Mouse (Mus musculus): Measurements from ENCODE around the gene Ppp4r2. TPM values are rescaled to one million over a fixed set of nuclear protein-coding genes. Genes with fewer than 3 reads are reported as not detected.

The Ppp4r2 gene
- polyA plus RNA-seq, 1 experiment: 155 TPM

DNA sequence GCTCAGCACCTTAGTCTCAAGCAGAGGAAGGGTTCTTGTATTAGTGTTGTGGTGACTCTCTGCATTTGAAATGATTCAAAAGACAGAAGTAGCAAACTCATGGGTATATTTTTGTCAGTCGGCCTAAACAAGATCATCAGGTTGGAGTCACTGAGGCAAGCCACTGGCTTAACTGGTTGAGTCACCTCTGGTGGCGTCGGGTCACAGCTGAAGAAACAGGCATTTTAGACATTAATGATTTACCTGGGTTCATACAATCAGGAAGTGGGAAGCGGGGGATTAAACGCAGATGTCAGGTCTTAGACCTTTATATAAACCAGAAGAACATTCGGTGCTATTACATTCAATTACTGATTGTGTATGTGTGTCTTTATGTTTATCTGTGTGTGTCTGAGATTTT is 7.4 kb upstream of the Ppp4r2 start:
- no peaks in the 10 kb centered on the region for H3K4me1 ChIP-seq (ENCODE audit: control insufficient read depth, insufficient read depth, low read length)
- no peak overlapping the region for H3K4me3 ChIP-seq (ENCODE audit: insufficient read depth, low read length)
- H3K27ac ChIP-seq (ENCODE audit: insufficient read depth, low read length): no peak overlapping the region
- TF ChIP-seq POLR2A (IDR thresholded peaks at IDR 0.05; ENCODE audit: low read depth, low read length) (no peak), CTCF (IDR thresholded peaks at IDR 0.05; ENCODE audit: borderline replicate concordance, insufficient read depth, low read length) (no peak)

DNA sequence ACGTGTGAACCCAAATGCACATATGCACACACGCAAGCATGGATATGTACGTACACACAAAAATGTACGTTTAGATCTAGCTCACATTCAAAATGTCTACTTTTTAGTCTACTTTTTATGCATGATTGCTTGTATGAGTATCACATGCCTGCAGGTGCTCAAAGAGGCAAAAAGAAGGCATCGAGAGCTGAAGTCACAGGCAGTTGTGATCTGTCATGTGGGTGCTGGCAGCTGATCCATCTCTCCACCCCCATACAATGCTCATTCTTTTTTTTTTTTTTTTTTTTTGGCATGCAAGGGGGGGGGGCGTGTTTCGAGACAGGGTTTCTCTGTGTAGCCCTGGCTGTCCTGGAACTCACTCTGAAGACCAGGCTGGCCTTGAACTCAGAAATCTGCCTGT is 4.9 kb upstream of the Ppp4r2 start:
- H3K27ac ChIP-seq (ENCODE audit: insufficient read depth, low read length): no peak overlapping the region
- no peak overlapping the region for H3K4me3 ChIP-seq (ENCODE audit: insufficient read depth, low read length)
- TF ChIP-seq CTCF (IDR thresholded peaks at IDR 0.05; ENCODE audit: borderline replicate concordance, insufficient read depth, low read length): no peak
- TF ChIP-seq POLR2A (IDR thresholded peaks at IDR 0.05; ENCODE audit: low read depth, low read length): no peak
- no peaks in the 10 kb centered on the region for H3K4me1 ChIP-seq (ENCODE audit: control insufficient read depth, insufficient read depth, low read length)

DNA sequence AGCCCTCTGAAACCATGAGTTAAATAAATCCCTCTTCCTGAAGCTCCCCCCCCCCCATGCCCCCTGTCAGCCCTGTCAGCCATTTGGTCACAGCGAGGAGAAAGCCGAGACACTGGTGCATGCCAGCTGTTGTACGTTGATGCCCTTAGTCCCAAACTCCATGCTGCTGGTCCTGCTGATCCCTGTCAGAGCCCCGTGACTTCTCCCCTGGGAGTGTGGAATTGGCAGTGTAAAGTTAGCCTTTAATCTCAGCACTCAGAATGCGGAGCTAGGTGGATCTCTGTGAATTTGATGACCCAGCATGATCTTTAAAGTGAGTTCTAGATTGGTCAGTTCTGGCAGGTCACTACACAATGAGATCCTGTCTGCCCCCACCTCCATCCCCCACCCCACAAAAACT is 3.7 kb upstream of the Ppp4r2 start:
- Histone ChIP-seq H3K27ac (ENCODE audit: insufficient read depth, low read length) (no peak overlapping the region), H3K4me1 (ENCODE audit: control insufficient read depth, insufficient read depth, low read length) (no peaks in the 10 kb centered on the region), H3K4me3 (ENCODE audit: insufficient read depth, low read length) (no peak overlapping the region)
- no peak for TF ChIP-seq POLR2A (IDR thresholded peaks at IDR 0.05; ENCODE audit: low read depth, low read length)
- TF ChIP-seq CTCF (IDR thresholded peaks at IDR 0.05; ENCODE audit: borderline replicate concordance, insufficient read depth, low read length): no peak

DNA sequence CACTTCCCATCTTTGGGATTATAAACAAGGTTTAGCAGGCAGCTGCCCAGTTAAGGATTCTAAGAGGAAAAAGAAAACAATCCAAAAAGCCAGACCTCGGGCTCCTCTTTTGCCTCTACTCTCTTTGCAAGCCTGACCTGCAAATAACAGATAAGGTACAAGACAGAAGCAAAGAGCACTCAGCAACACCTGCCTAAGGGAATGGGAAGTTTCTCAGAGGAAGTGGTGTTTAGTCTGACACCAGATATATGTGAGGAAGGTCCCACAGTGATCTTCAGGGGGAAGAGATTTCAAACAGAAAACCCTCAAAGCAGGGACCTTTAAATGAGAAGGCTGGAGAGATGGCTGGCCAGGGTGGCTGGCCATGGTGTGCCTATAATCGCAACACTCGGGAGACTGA is 2.2 kb upstream of the Ppp4r2 start:
- H3K4me1 ChIP-seq (ENCODE audit: control insufficient read depth, insufficient read depth, low read length): no peaks in the 10 kb centered on the region
- no peak for TF ChIP-seq POLR2A (IDR thresholded peaks at IDR 0.05; ENCODE audit: low read depth, low read length)
- TF ChIP-seq CTCF (IDR thresholded peaks at IDR 0.05; ENCODE audit: borderline replicate concordance, insufficient read depth, low read length): no peak
- no peak overlapping the region for H3K27ac ChIP-seq (ENCODE audit: insufficient read depth, low read length)
- no peak overlapping the region for H3K4me3 ChIP-seq (ENCODE audit: insufficient read depth, low read length)

DNA sequence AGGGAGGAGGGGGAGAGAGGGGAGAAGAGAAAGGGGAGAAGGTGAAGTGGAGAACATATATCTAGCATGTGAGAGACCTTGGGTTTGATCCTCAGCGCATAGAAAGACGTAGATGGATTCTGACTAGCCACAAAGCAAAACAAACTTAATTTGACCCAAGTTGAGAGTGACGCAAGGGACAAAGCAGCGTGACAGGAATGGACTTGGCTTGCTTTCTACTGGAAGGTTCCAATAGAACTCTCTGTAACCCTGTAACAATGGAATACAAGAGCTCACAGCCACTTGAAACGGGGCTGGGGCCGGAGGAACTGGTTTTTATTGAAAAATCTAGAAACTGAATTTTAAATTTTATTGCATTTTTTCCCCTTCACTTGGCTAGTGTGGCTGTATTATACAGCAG is 1.7 kb upstream of the Ppp4r2 start:
- Histone ChIP-seq H3K4me3 (ENCODE audit: insufficient read depth, low read length) (no peak overlapping the region), H3K4me1 (ENCODE audit: control insufficient read depth, insufficient read depth, low read length) (no peaks in the 10 kb centered on the region), H3K27ac (ENCODE audit: insufficient read depth, low read length) (no peak overlapping the region)
- TF ChIP-seq POLR2A (IDR thresholded peaks at IDR 0.05; ENCODE audit: low read depth, low read length) (no peak), CTCF (IDR thresholded peaks at IDR 0.05; ENCODE audit: borderline replicate concordance, insufficient read depth, low read length) (no peak)

DNA sequence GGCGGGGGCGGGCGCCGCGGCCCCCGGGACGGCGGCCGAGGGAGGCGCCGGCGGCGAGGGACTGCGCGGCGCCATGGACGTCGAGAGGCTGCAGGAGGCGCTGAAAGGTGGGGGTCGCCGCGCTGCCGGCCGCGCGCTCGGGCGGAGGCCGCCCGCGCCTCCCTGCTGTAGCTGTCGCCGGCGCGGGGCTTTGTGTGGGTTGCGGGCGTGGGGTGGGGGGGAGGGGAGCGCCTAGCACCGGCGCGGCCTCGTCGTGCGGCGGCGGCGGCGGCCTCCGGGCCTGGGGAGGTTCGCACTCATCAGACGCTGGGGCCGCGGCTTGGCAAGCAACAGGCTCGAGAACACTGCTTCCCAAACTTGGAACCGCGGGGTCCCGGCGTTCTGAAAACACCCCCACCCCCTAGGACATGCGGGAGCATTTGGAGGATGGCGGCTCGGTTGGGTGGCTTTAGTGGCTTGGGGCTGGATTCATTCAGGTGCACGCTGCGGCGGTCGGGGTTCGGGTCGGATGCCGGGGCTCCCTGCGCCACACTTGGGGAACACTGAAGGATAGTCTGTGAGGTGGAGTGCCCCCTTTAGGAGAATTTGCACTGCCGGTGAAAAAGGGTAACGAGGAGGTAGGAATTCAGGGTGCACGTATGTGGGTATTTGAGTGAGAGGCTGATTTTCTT is 524 bp downstream of the Ppp4r2 start:
- H3K4me1 ChIP-seq (ENCODE audit: control insufficient read depth, insufficient read depth, low read length): no peaks in the 10 kb centered on the region; the same call in 1 of the 2 replicates
- TF ChIP-seq CTCF (IDR thresholded peaks at IDR 0.05; ENCODE audit: borderline replicate concordance, insufficient read depth, low read length): no peak
- TF ChIP-seq POLR2A (IDR thresholded peaks at IDR 0.05; ENCODE audit: low read depth, low read length): no peak; the same call in 1 of the 2 replicates
- H3K27ac ChIP-seq (ENCODE audit: insufficient read depth, low read length): peak overlapping the region; percentile 50
- H3K4me3 ChIP-seq (ENCODE audit: insufficient read depth, low read length): peak overlapping the region; percentile 83

DNA sequence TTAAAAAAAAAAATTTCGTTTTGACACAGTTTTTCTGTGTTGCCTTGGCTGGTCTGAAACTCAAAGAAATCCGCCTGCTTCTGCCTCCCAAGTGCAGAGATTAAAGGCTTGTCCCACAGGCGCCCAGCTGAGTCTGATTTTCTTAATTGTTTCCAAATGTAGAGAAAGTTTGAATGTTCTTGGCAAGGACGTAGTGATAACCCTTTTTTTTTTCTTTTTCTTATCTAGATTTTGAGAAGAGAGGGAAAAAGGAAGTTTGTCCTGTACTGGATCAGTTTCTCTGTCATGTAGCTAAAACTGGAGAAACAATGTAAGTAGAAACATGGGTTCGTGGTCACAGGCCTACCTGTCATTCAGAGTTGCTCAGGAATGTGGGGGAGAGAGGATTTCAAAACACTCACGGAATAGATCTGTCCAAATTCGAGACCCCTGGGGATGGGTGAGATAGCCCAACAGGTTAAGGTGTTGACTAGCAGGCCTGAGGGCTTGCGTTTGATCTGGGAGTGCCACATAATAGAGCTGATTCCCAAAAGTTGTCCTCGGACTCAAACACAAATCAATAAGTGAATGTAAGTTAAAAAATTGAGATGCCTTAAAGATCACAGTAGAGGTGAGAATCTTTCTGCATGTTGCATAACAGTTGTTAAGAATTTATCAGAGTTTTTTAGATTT is 1.2 kb downstream of the Ppp4r2 start:
- TF ChIP-seq POLR2A (IDR thresholded peaks at IDR 0.05; ENCODE audit: low read depth, low read length) (no peak), CTCF (IDR thresholded peaks at IDR 0.05; ENCODE audit: borderline replicate concordance, insufficient read depth, low read length) (no peak)
- Histone ChIP-seq H3K4me3 (ENCODE audit: insufficient read depth, low read length) (peak overlapping the region; percentile 83), H3K27ac (ENCODE audit: insufficient read depth, low read length) (peak overlapping the region; percentile 50; the same call in 1 of the 2 replicates), H3K4me1 (ENCODE audit: control insufficient read depth, insufficient read depth, low read length) (no peaks in the 10 kb centered on the region; the same call in 1 of the 2 replicates)

DNA sequence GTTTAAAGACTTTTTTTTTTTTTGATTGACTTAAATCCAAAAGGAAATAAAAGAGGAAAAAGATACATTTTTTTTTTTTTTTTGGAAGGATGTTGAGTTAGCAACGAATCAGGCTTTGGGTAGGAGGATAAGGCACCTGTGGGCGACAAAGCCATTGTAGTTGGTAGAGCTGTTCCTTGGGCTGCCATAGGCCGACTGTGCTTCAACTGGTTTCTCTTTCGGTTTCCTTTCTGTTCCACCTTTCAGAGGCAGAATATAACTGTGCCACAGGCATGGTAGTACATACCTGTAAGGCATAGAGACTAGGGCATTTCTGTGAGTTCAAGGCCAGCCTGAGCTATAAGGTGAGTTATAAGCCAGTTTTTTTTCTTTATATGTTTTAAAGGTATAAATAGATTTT is 11.6 kb downstream of the Ppp4r2 start:
- Histone ChIP-seq H3K27ac (ENCODE audit: insufficient read depth, low read length) (no peak overlapping the region), H3K4me1 (ENCODE audit: control insufficient read depth, insufficient read depth, low read length) (no peaks in the 10 kb centered on the region; the same call in 1 of the 2 replicates), H3K4me3 (ENCODE audit: insufficient read depth, low read length) (no peak overlapping the region)
- TF ChIP-seq POLR2A (IDR thresholded peaks at IDR 0.05; ENCODE audit: low read depth, low read length) (no peak), CTCF (IDR thresholded peaks at IDR 0.05; ENCODE audit: borderline replicate concordance, insufficient read depth, low read length) (no peak)

DNA sequence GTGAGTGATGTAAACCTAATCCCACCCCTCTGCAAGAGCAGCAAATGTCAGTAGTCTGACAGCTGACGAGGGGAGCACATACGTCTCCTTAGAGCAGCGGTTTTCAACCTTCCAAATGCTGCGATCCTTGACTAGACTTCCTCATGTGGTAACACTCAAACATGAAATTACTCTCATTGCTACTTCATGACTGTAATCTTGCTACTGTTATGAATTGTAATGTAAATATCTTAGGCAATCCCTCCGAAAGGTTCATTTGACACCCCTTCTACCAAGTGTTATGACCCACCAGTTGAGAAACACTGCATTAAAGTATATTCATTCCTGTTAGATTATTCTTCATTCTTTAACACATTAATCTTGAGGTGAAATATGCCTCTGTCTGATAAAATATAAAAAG is 13.8 kb downstream of the Ppp4r2 start:
- Histone ChIP-seq H3K27ac (ENCODE audit: insufficient read depth, low read length) (no peak overlapping the region), H3K4me3 (ENCODE audit: insufficient read depth, low read length) (no peak overlapping the region), H3K4me1 (ENCODE audit: control insufficient read depth, insufficient read depth, low read length) (peaks cover 3% of the 10 kb centered on the region)
- TF ChIP-seq POLR2A (IDR thresholded peaks at IDR 0.05; ENCODE audit: low read depth, low read length) (no peak), CTCF (IDR thresholded peaks at IDR 0.05; ENCODE audit: borderline replicate concordance, insufficient read depth, low read length) (no peak)

DNA sequence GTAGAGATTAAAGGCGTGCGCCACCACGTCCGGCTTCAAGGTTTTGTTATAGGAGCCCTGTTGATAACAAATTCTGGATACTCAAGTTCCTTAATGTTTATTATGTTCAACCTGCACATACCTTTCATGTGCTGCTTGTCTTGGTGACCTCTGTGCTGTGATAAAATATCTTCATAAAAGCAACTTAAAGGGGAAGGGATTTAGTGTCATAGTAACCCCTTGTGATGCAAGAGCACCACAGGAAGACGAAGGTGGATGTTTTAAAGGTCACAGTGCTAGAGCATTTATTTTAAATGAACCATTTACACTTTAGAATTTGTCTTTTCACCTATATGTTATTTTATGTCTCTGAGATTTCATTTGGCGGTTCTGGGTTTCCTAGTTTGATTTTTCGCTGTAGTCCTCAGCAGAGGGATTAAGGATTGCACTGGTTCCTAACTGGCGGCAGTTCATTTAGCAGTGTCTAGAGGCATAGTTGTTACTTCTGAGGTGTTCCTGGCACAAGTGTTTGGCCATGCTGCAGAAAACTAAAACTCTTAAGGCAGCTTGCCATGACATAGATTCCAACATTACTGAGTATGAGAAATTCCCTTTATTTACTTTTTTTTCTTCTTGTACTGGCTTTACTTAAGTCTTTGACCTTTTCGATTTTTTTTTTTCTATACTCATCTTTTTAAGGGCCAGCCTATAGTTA is 15.4 kb downstream of the Ppp4r2 start:
- Histone ChIP-seq H3K27ac (ENCODE audit: insufficient read depth, low read length) (no peak overlapping the region), H3K4me3 (ENCODE audit: insufficient read depth, low read length) (no peak overlapping the region), H3K4me1 (ENCODE audit: control insufficient read depth, insufficient read depth, low read length) (peaks cover 3% of the 10 kb centered on the region)
- TF ChIP-seq POLR2A (IDR thresholded peaks at IDR 0.05; ENCODE audit: low read depth, low read length): no peak
- no peak for TF ChIP-seq CTCF (IDR thresholded peaks at IDR 0.05; ENCODE audit: borderline replicate concordance, insufficient read depth, low read length)
